Mouse (Mus musculus) large intestine, adult 2 months (tissue): Measurements from ENCODE around the gene Pla2g2c. TPM values are rescaled to one million over a fixed set of nuclear protein-coding genes. Genes with fewer than 3 reads are reported as not detected.
A peak's percentile ranks its signal among the peaks of the same experiment; 100 is the strongest.

Experiments used
- DNase-seq: peaks from one replicate; pipeline ENCODE4 v3.0.0-alpha.2; 2012; ENCODE audit warnings: low read depth, low spot score
- WGBS: fragments of 180-500 bp; shearing (Covaris S2); methylation state at CpG from one replicate; pipeline ENCODE4 v1.1.7; 2018; 5-methylcytosine and 5-hydroxymethylcytosine counted together
- polyA plus RNA-seq: library from polyadenylated mRNA; depleted of rRNA; stranded (reverse); fragments of >200 nt; gene quantifications from 2 replicates; pipeline ENCODE4 v1.2.3, GENCODE M21; 2012; rRNA removed

Gene Pla2g2c
- polyA plus RNA-seq, 1 experiment = 0.45 TPM

DNA sequence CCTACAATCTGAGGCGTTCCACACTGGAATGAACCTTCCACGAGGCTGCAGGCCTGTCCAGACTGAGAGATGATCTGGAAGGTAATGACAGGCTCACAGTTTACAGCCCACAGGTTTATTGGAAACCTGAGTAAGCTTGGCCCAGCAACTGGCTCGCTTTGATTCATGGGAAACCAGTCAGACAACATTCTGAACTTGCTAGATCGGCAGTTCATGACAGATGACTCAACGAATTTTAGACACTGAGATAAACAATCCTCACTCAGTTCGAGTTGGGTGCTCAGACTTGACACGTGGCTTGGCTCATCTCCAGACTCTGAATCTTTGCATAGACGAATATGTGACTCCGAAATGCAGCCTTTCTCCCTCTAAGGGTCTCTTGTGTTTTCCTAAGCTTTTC, 68.0 kb downstream of the Pla2g2c start:
- WGBS = 13% methylated on average over 9 of the region's 9 CpGs
- DNase-seq = peak; percentile 91

DNA sequence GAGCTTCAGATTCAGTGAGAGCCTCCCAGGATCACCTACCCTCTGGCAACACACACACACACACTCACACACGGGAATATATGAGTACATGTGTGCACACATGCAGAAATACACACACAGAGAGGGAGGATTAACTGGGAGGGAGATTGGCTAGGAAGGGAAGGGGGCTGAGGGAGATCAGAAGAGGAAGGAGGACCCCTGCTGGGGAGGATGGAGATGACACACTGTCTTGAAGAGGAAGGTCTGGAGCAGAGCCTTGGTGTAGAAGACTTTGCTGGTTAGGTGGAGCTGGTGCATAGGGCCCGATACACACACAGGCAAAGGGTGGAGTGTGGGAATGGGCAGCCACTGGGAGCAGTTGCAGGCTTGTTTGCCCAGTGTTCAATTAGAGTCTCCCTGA, 68.7 kb downstream of the Pla2g2c start:
- no peak for DNase-seq
- WGBS = 28% methylated on average over 2 of the region's 2 CpGs

DNA sequence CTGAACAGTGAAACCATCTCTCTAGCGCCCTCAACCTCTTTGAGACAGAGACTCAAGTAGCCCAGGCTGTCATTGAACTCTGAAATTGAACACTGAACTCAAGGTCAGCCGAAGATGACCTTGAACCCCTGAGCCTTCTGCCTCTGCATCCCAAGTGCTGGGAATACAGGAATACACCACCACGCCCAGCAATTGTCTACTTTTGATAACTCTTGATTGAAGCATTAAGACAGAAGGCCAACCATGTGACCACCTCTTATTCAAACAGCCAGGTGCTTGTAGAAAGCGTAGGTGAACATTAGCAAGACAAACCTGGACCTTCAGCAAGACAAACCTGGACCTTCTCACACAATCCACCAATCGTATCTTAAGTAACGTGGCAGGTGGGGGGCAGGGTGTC, 69.8 kb downstream of the Pla2g2c start:
- DNase-seq = no peak
- 94% methylated on average over 6 of the region's 6 CpGs for WGBS

Other genes with a start within 250 kb of the Pla2g2c start
- gene Vwa5b1, start 88.9 kb upstream of the Pla2g2c start, polyA plus RNA-seq = 0.05 and 0.11 TPM in 2 replicates
- 2.5 and 2.6 TPM in 2 replicates for gene Ubxn10, start 12.4 kb downstream of the Pla2g2c start, polyA plus RNA-seq
- gene Pla2g2f, start 32.8 kb downstream of the Pla2g2c start, polyA plus RNA-seq = 22.1 and 34.0 TPM in 2 replicates
- gene Pla2g2d, start 50.9 kb downstream of the Pla2g2c start, polyA plus RNA-seq = 8.8 and 10.3 TPM in 2 replicates
- 35.3 and 72.0 TPM in 2 replicates for gene Pla2g5, start 138.7 kb downstream of the Pla2g2c start, polyA plus RNA-seq
- gene Gm13030, start 149.2 kb downstream of the Pla2g2c start, polyA plus RNA-seq = not detected in 2 replicates
- 0.63 and 0.67 TPM in 2 replicates for gene Pla2g2e, start 153.2 kb downstream of the Pla2g2c start, polyA plus RNA-seq
- gene Otud3, start 189.2 kb downstream of the Pla2g2c start, polyA plus RNA-seq = 5.5 and 10.8 TPM in 2 replicates
- gene Rnf186, start 242.3 kb downstream of the Pla2g2c start, polyA plus RNA-seq = 219 and 382 TPM in 2 replicates
- 29.4 and 42.9 TPM in 2 replicates for gene Tmco4, start 248.1 kb downstream of the Pla2g2c start, polyA plus RNA-seq